Mouse (Mus musculus) CH12.LX (cell line): Measurements from ENCODE around the gene Srf. TPM values are rescaled to one million over a fixed set of nuclear protein-coding genes. Genes with fewer than 3 reads are reported as not detected.

Experiments
- DNase-seq: peaks from one replicate; pipeline ENCODE4 v3.0.0-alpha.2; 2013; ENCODE audit errors: extremely low read depth
- H3K27ac ChIP-seq: 2 replicates; pipeline ENCODE4 v1.5.1; 2012; ENCODE audit warnings: low read depth, mild to moderate bottlenecking, control low read depth, moderate library complexity; ENCODE audit not compliant: insufficient read depth
- H3K27me3 ChIP-seq: replicated peaks from 2 replicates; pipeline ENCODE3; 2012; ENCODE audit warnings: inconsistent platforms
- H3K36me3 ChIP-seq, 2 experiments: replicated peaks in 1 of 2; 2 replicates each; pipeline versions ENCODE3 to v1.6.1; 2012; ENCODE audit warnings: inconsistent platforms in 1 of 2, low read length in 1 of 2, mild to moderate bottlenecking in 1 of 2, mixed read lengths in 1 of 2, moderate library complexity in 1 of 2; ENCODE audit not compliant: control insufficient read depth in 1 of 2, insufficient read depth in 1 of 2
- H3K4me1 ChIP-seq, 2 experiments: 2 replicates each; pipeline ENCODE4 v1.6.1; 2012; ENCODE audit warnings: inconsistent platforms in 1 of 2, moderate library complexity in 1 of 2; ENCODE audit not compliant: insufficient read depth in 2 of 2, control insufficient read depth in 1 of 2
- H3K4me2 ChIP-seq: 2 replicates; pipeline ENCODE4 v1.6.1; 2012; ENCODE audit warnings: low read depth, mild to moderate bottlenecking, control low read depth; ENCODE audit not compliant: poor library complexity, insufficient read depth, severe bottlenecking
- H3K4me3 ChIP-seq, 3 experiments: fragments of 150-350 bp in 1 of 3; sonication (generic) in 1 of 3; replicated peaks in 1 of 3; 2 replicates each; pipeline versions ENCODE3 to v1.5.1; 2011 to 2012; ENCODE audit warnings: low read depth in 2 of 3, low read length in 2 of 3, mild to moderate bottlenecking in 2 of 3, moderate library complexity in 2 of 3, control low read depth in 1 of 3, improper control_type of control experiment in 1 of 3, inconsistent platforms in 1 of 3, mixed read lengths in 1 of 3; ENCODE audit not compliant: poor library complexity in 1 of 3
- H3K79me2 ChIP-seq: replicated peaks from 2 replicates; pipeline ENCODE4 v1.6.1; 2012; ENCODE audit warnings: mild to moderate bottlenecking, moderate library complexity; ENCODE audit not compliant: control insufficient read depth, poor library complexity, insufficient read depth, severe bottlenecking; ENCODE audit errors: extremely low read depth
- H3K9ac ChIP-seq: 2 replicates; pipeline ENCODE4 v1.6.1; 2012; ENCODE audit warnings: low read depth, mild to moderate bottlenecking, control low read depth, moderate library complexity; ENCODE audit not compliant: insufficient read depth
- H3K9me3 ChIP-seq: replicated peaks from 2 replicates; pipeline ENCODE3; 2012; ENCODE audit warnings: low read length, inconsistent platforms, mixed read lengths
- BHLHE40 ChIP-seq: IDR thresholded peaks from 2 replicates; pipeline ENCODE4 v1.6.1; 2011; ENCODE audit warnings: mild to moderate bottlenecking, low read depth, low read length, improper control_type of control experiment
- CHD2 ChIP-seq: IDR thresholded peaks from 2 replicates; pipeline ENCODE4 v1.6.1; 2011; ENCODE audit warnings: low read length, improper control_type of control experiment
- CTCF ChIP-seq, 2 experiments: IDR thresholded peaks in 1 of 2; conservative IDR thresholded peaks in 1 of 2; 2 replicates each; pipeline ENCODE4 v1.5.1; 2011 to 2012; ENCODE audit warnings: low read depth in 2 of 2, low read length in 2 of 2, improper control_type of control experiment in 1 of 2, inconsistent platforms in 1 of 2, mild to moderate bottlenecking in 1 of 2, moderate library complexity in 1 of 2
- ELF1 ChIP-seq: IDR thresholded peaks from 2 replicates; pipeline ENCODE4 v1.6.1; 2014; ENCODE audit warnings: low read depth, mild to moderate bottlenecking, inconsistent platforms, low read length, improper control_type of control experiment
- GABPA ChIP-seq: IDR thresholded peaks from 2 replicates; pipeline ENCODE4 v1.6.1; 2012; ENCODE audit warnings: low read depth, low read length, improper control_type of control experiment, inconsistent platforms; ENCODE audit not compliant: insufficient replicate concordance
- IRF4 ChIP-seq: IDR thresholded peaks from 2 replicates; pipeline ENCODE4 v1.6.1; 2014; ENCODE audit warnings: low read depth, mild to moderate bottlenecking, inconsistent platforms, low read length, improper control_type of control experiment
- JUN ChIP-seq: IDR thresholded peaks from 2 replicates; pipeline ENCODE4 v1.6.1; 2011; ENCODE audit warnings: low read depth, mild to moderate bottlenecking, low read length, improper control_type of control experiment, moderate library complexity; ENCODE audit not compliant: insufficient read depth
- JUND ChIP-seq: conservative IDR thresholded peaks from 2 replicates; pipeline ENCODE4 v1.6.1; 2011; ENCODE audit warnings: low read depth, low read length, improper control_type of control experiment
- NELFE ChIP-seq: IDR thresholded peaks from 2 replicates; pipeline ENCODE4 v1.6.1; 2011; ENCODE audit warnings: low read depth, low read length, improper control_type of control experiment
- NRF1 ChIP-seq: IDR thresholded peaks from 2 replicates; pipeline ENCODE4 v1.6.1; 2014; ENCODE audit warnings: low read depth, mild to moderate bottlenecking, inconsistent platforms, low read length, improper control_type of control experiment, moderate library complexity
- PAX5 ChIP-seq: IDR thresholded peaks from 2 replicates; pipeline ENCODE4 v1.6.1; 2012; ENCODE audit warnings: low read length, inconsistent platforms, mixed read lengths
- RAD21 ChIP-seq: IDR thresholded peaks from 2 replicates; pipeline ENCODE4 v1.6.1; 2011; ENCODE audit warnings: low read depth, mild to moderate bottlenecking, low read length, improper control_type of control experiment, moderate library complexity
- SIN3A ChIP-seq: IDR thresholded peaks from 2 replicates; pipeline ENCODE4 v1.6.1; 2012; ENCODE audit warnings: low read length, improper control_type of control experiment, inconsistent platforms
- SMC3 ChIP-seq: IDR thresholded peaks from 2 replicates; pipeline ENCODE4 v1.6.1; 2011; ENCODE audit warnings: low read depth, low read length, improper control_type of control experiment
- TCF12 ChIP-seq: IDR thresholded peaks from 2 replicates; pipeline ENCODE4 v1.6.1; 2014; ENCODE audit warnings: low read depth, mild to moderate bottlenecking, inconsistent platforms, low read length, improper control_type of control experiment
- UBTF ChIP-seq: IDR thresholded peaks from 2 replicates; pipeline ENCODE4 v1.6.1; 2012; ENCODE audit warnings: low read depth, mild to moderate bottlenecking, inconsistent platforms, low read length, improper control_type of control experiment, moderate library complexity
- ZKSCAN1 ChIP-seq: IDR thresholded peaks from 2 replicates; pipeline ENCODE4 v1.6.1; 2012; ENCODE audit warnings: low read depth, inconsistent platforms, low read length, improper control_type of control experiment, borderline replicate concordance
- ZNF384 ChIP-seq: IDR thresholded peaks from 2 replicates; pipeline ENCODE4 v1.6.1; 2012; ENCODE audit warnings: low read depth, low read length, improper control_type of control experiment, inconsistent platforms
- dilution Hi-C: fragments of 300-500 bp; cut with MboI; formaldehyde crosslinking; loops from 2 replicates; pipeline ENCODE4 v1.14.3; 2020; ENCODE audit warnings: low sequenced_read_pairs; ENCODE audit not compliant: extremely low pct_unique_long_range_greater_than_20kb, extremely low pct_ligation_motif_present
- in situ Hi-C: fragments of 300-500 bp; cut with MboI; formaldehyde crosslinking; loops from 3 replicates; pipeline ENCODE4 v1.14.3; 2019; ENCODE audit warnings: low sequenced_read_pairs, low pct_ligation_motif_present, low pct_unique_long_range_greater_than_20kb, mixed read lengths
- polyA plus RNA-seq: library from polyadenylated mRNA; unstranded; fragments of >175 nt; gene quantifications from 2 replicates; pipeline ENCODE4 v1.2.1, GENCODE M21; 2012; ENCODE audit warnings: low read depth; ENCODE audit not compliant: insufficient read length
- total RNA-seq, 2 experiments: library from RNA; depleted of rRNA; stranded (reverse); fragments of 300-350 nt in 1 of 2; fragments of >200 nt in 1 of 2; gene quantifications; 2 replicates each; pipeline ENCODE4 v1.2.3; 2012 to 2014

Gene Srf
- total and polyA plus RNA-seq, 3 experiments: 38.2 to 81.6 (median 54.5) TPM

GRCm38 (mm10) chr17:46586327-46586726 lies 30.4 kb upstream of the Srf start:
- no peak for DNase-seq
- dilution Hi-C loops (no loop called here), in situ Hi-C loops (no loop called here)
- Histone ChIP-seq H3K9ac (no peak overlapping the region), H3K27ac (no peak overlapping the region), H3K4me2 (no peak overlapping the region), H3K27me3 (peaks cover 3% of the 10 kb centered on the region), H3K4me3 (no peak overlapping the region), H3K4me1 (peaks cover 0 to 15% of the 10 kb centered on the region in 2 experiments; a peak in 2 of 4 replicates), H3K9me3 (no peaks in the 10 kb centered on the region), H3K36me3 (no peaks in the 10 kb centered on the region), H3K79me2 (no peaks in the 10 kb centered on the region)
- TF ChIP-seq ELF1: no peak
- TF ChIP-seq JUND: no peak
- no peak for TF ChIP-seq ZNF384
- TF ChIP-seq BHLHE40: no peak
- TF ChIP-seq ZKSCAN1: no peak
- TF ChIP-seq CHD2: no peak
- TF ChIP-seq PAX5: no peak
- TF ChIP-seq JUN: no peak
- TF ChIP-seq NRF1: no peak
- no peak for TF ChIP-seq GABPA

- Histone ChIP-seq H3K27me3 (peaks cover 11% of the 10 kb centered on the region), H3K4me1 (no peaks in the 10 kb centered on the region), H3K9me3 (peaks cover 10% of the 10 kb centered on the region), H3K4me2 (no peak overlapping the region), H3K36me3 (no peaks in the 10 kb centered on the region), H3K27ac (no peak overlapping the region), H3K4me3 (no peak overlapping the region), H3K9ac (no peak overlapping the region), H3K79me2 (no peaks in the 10 kb centered on the region)
- no peak for DNase-seq
- TF ChIP-seq IRF4: no peak
- TF ChIP-seq CTCF (conservative IDR thresholded peaks at IDR 0.05 in 1 of 2, IDR thresholded peaks at IDR 0.05 in 1 of 2; ENCODE audit: low read depth in 2 of 2, low read length in 2 of 2): peak in 1 of 2 experiments; percentile 30; a peak in 1 of 4 replicates
- peak; percentile 12; the same call in 1 of the 2 replicates for TF ChIP-seq SMC3
- peak; percentile 6 for TF ChIP-seq RAD21
- dilution Hi-C loops (no loop called here), in situ Hi-C loops (no loop called here)
Observed at GRCm38 (mm10) chr17:46578650-46579049, 22.7 kb upstream of the Srf start.

- DNase-seq: peak; percentile 34
- Histone ChIP-seq H3K79me2 (no peaks in the 10 kb centered on the region), H3K9me3 (peaks cover 10% of the 10 kb centered on the region), H3K9ac (no peak overlapping the region), H3K27me3 (peaks cover 8% of the 10 kb centered on the region), H3K36me3 (no peaks in the 10 kb centered on the region), H3K4me2 (no peak overlapping the region), H3K27ac (no peak overlapping the region), H3K4me3 (no peak overlapping the region), H3K4me1 (no peaks in the 10 kb centered on the region)
- in situ Hi-C loops: no loop called here
- TF ChIP-seq ELF1 (no peak), SIN3A (no peak), UBTF (no peak), RAD21 (peak; percentile 17), CHD2 (no peak), CTCF (conservative IDR thresholded peaks at IDR 0.05 in 1 of 2, IDR thresholded peaks at IDR 0.05 in 1 of 2; ENCODE audit: low read depth in 2 of 2, low read length in 2 of 2) (peak; percentile 44 to 62), TCF12 (no peak), NELFE (no peak)
- dilution Hi-C loops: no loop called here
Observed at GRCm38 (mm10) chr17:46576070-46576469, 20.1 kb upstream of the Srf start.
